Mouse (Mus musculus): Measurements from ENCODE around the gene Lrmda.

DNA sequence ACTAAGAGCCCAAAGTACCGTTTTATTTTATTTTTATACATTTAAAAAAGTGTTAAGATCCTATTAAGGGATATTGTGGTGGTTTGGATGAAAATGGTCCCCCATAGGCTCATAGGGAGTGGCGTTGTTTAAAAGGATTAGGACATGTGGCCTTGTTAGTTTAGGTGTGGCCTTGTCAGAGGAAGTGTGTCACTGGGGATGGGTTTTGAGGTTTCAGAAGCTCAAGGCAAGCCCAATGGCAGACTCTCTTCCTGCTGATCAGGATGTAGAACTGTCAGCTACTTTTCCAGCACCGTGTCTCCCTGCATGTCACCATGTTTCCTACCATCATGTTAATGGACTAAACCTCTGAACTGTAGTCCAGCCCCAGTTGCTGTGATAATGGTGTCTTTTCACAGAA lies 591.5 kb downstream of the Lrmda start:
- TF ChIP-seq POLR2A (IDR thresholded peaks at IDR 0.05; ENCODE audit: borderline replicate concordance, extremely low read depth, insufficient read depth, insufficient read length, poor library complexity, severe bottlenecking) = no peak
- TF ChIP-seq CTCF (IDR thresholded peaks at IDR 0.05; ENCODE audit: borderline replicate concordance, extremely low read depth, insufficient read depth, insufficient read length) = no peak
